Mouse (Mus musculus) hindbrain, embryonic 10.5 days (tissue): Measurements from ENCODE around the gene Chil3. TPM values are rescaled to one million over a fixed set of nuclear protein-coding genes. Genes with fewer than 3 reads are reported as not detected.
"Not testable (repeated sequence)": the region's sequence is repeated elsewhere in the genome, so short reads cannot be mapped to it uniquely, and the experiment has no call there.

Experiments
- DNase-seq: peaks from one replicate; pipeline ENCODE4 v3.0.0-alpha.2; 2017; ENCODE audit warnings: low spot score
- H3K27ac ChIP-seq: fragments of 300-500 bp; sonication (generic); 2 replicates; pipeline ENCODE4 v1.5.1; 2016; ENCODE audit warnings: mild to moderate bottlenecking, moderate library complexity
- H3K27me3 ChIP-seq: fragments of 300-500 bp; sonication (generic); 2 replicates; pipeline ENCODE4 v1.6.1; 2016; ENCODE audit warnings: mild to moderate bottlenecking; ENCODE audit not compliant: poor library complexity, insufficient read depth, severe bottlenecking
- H3K36me3 ChIP-seq: fragments of 300-500 bp; sonication (generic); 2 replicates; pipeline ENCODE4 v1.6.1; 2016; ENCODE audit warnings: mild to moderate bottlenecking, moderate library complexity
- H3K4me1 ChIP-seq: fragments of 300-500 bp; sonication (generic); replicated peaks from 2 replicates; pipeline ENCODE4 v1.6.1; 2016; ENCODE audit warnings: mild to moderate bottlenecking
- H3K4me3 ChIP-seq: fragments of 300-500 bp; sonication (generic); 2 replicates; pipeline ENCODE4 v1.5.1; 2016; ENCODE audit warnings: mild to moderate bottlenecking, moderate library complexity
- H3K9me3 ChIP-seq: fragments of 300-500 bp; sonication (generic); 2 replicates; pipeline ENCODE4 v1.6.1; 2016; ENCODE audit warnings: mild to moderate bottlenecking, moderate library complexity
- WGBS: fragments of 180-500 bp; shearing (Covaris S2); methylation state at CpG from one replicate; pipeline ENCODE4 v1.1.7; 2016; 5-methylcytosine and 5-hydroxymethylcytosine counted together
- polyA plus RNA-seq: library from polyadenylated mRNA; unstranded; fragments of >200 nt; fragmentation: Nextera tagmentation; extraction: Ambion mirVana; gene quantifications from 2 replicates; pipeline ENCODE4 v1.2.1, GENCODE M21; 2016

Chil3 gene
- polyA plus RNA-seq, result 0.14 TPM in 1 of 2 replicates, not detected in the other

GRCm38 (mm10) chr3:106167464-106167863 is at the start of gene Chil3:
Chil3 (minus strand) TSS chr3:106167564.
- Histone ChIP-seq H3K4me1 (no peaks in the 10 kb centered on the region), H3K4me3 (no peak within 1 kb of the TSS), H3K9me3 (peaks cover 6% of the 10 kb centered on the region; the same call in 1 of the 2 replicates), H3K27me3 (no peaks in the 10 kb centered on the region), H3K36me3 (no peaks in the 10 kb centered on the region), H3K27ac (no peak within 1 kb of the TSS)
- WGBS, result 83% methylated on average over 3 of the region's 3 CpGs
- DNase-seq, result no peak

- DNase-seq, H3K4me3 ChIP-seq, H3K27ac ChIP-seq, H3K36me3 ChIP-seq, H3K27me3 ChIP-seq, H3K4me1 ChIP-seq: not testable (repeated sequence)
- 71% methylated on average over 1 of the region's 1 CpGs for WGBS
- H3K9me3 ChIP-seq, result peaks cover 26% of the 10 kb centered on the region
Measured at GRCm38 (mm10) chr3:106198030-106198429, 30.7 kb upstream of the Chil3 start.

- not testable (repeated sequence) for H3K27me3 ChIP-seq, H3K4me3 ChIP-seq, H3K27ac ChIP-seq, DNase-seq, H3K36me3 ChIP-seq, H3K4me1 ChIP-seq
- H3K9me3 ChIP-seq, result peaks cover 29% of the 10 kb centered on the region
- 79% methylated on average over 2 of the region's 2 CpGs for WGBS
Measured at GRCm38 (mm10) chr3:106197246-106197645, 29.9 kb upstream of the Chil3 start.

GRCm38 (mm10) chr3:106196276-106196675 is 28.9 kb upstream of the Chil3 start:
- H3K27me3 ChIP-seq, result no peaks in the 10 kb centered on the region
- no peak overlapping the region for H3K4me3 ChIP-seq
- H3K27ac ChIP-seq, result no peak overlapping the region
- no peaks in the 10 kb centered on the region for H3K36me3 ChIP-seq
- DNase-seq, result no peak
- H3K9me3 ChIP-seq, result peaks cover 29% of the 10 kb centered on the region
- no peaks in the 10 kb centered on the region for H3K4me1 ChIP-seq

GRCm38 (mm10) chr3:106195486-106195885 is 28.1 kb upstream of the Chil3 start:
- 91% methylated on average over 12 of the region's 12 CpGs for WGBS
- Histone ChIP-seq H3K9me3 (peaks cover 29% of the 10 kb centered on the region), H3K36me3 (no peaks in the 10 kb centered on the region)

GRCm38 (mm10) chr3:106187991-106188390 is 20.6 kb upstream of the Chil3 start:
- peaks cover 48% of the 10 kb centered on the region for H3K9me3 ChIP-seq

More at GRCm38 (mm10) chr3:106195486-106195885, 28.1 kb upstream of the Chil3 start:
- no peaks in the 10 kb centered on the region for H3K27me3 ChIP-seq
- no peak for DNase-seq
- H3K4me1 ChIP-seq, result no peaks in the 10 kb centered on the region
- H3K27ac ChIP-seq, result no peak overlapping the region
- H3K4me3 ChIP-seq, result no peak overlapping the region

GRCm38 (mm10) chr3:106177509-106178189 is 10.3 kb upstream of the Chil3 start:
- DNase-seq, result no peak
- Histone ChIP-seq H3K27me3 (no peaks in the 10 kb centered on the region), H3K36me3 (no peaks in the 10 kb centered on the region), H3K4me3 (no peak overlapping the region), H3K27ac (no peak overlapping the region), H3K4me1 (no peaks in the 10 kb centered on the region), H3K9me3 (peaks cover 15% of the 10 kb centered on the region; the same call in 1 of the 2 replicates)
- WGBS, result 89% methylated on average over 13 of the region's 13 CpGs

More at GRCm38 (mm10) chr3:106187991-106188390, 20.6 kb upstream of the Chil3 start:
- no peaks in the 10 kb centered on the region for H3K36me3 ChIP-seq
- DNase-seq, result no peak
- no peak overlapping the region for H3K4me3 ChIP-seq
- H3K27ac ChIP-seq, result no peak overlapping the region
- whole genome bisulfite sequencing, result 83% methylated on average over 2 of the region's 2 CpGs
- no peaks in the 10 kb centered on the region for H3K4me1 ChIP-seq
- no peaks in the 10 kb centered on the region for H3K27me3 ChIP-seq

- DNase-seq, H3K4me1 ChIP-seq, H3K27me3 ChIP-seq, H3K36me3 ChIP-seq, H3K27ac ChIP-seq, H3K4me3 ChIP-seq: not testable (repeated sequence)
- H3K9me3 ChIP-seq, result peaks cover 11% of the 10 kb centered on the region; the same call in 1 of the 2 replicates
- WGBS, result 62% methylated on average over 2 of the region's 2 CpGs
Measured at GRCm38 (mm10) chr3:106174971-106175370, 7.6 kb upstream of the Chil3 start.

GRCm38 (mm10) chr3:106172506-106172905 is 5.1 kb upstream of the Chil3 start:
- not testable (repeated sequence) for H3K4me3 ChIP-seq, H3K27me3 ChIP-seq, H3K36me3 ChIP-seq, H3K9me3 ChIP-seq, H3K4me1 ChIP-seq, DNase-seq, H3K27ac ChIP-seq
- WGBS, result 77% methylated on average over 2 of the region's 2 CpGs

- H3K4me3 ChIP-seq, result no peak overlapping the region
- no peaks in the 10 kb centered on the region for H3K27me3 ChIP-seq
- no peaks in the 10 kb centered on the region for H3K36me3 ChIP-seq
- DNase-seq, result no peak
- H3K9me3 ChIP-seq, result peaks cover 8% of the 10 kb centered on the region; the same call in 1 of the 2 replicates
- H3K4me1 ChIP-seq, result no peaks in the 10 kb centered on the region
- no peak overlapping the region for H3K27ac ChIP-seq
- WGBS, result 84% methylated on average over 1 of the region's 1 CpGs
Measured at GRCm38 (mm10) chr3:106171135-106171731, 3.9 kb upstream of the Chil3 start.

GRCm38 (mm10) chr3:106170522-106171053 is 3.2 kb upstream of the Chil3 start:
- Histone ChIP-seq H3K27ac (no peak overlapping the region), H3K9me3 (peaks cover 8% of the 10 kb centered on the region; the same call in 1 of the 2 replicates), H3K27me3 (no peaks in the 10 kb centered on the region), H3K4me1 (no peaks in the 10 kb centered on the region), H3K36me3 (no peaks in the 10 kb centered on the region), H3K4me3 (no peak overlapping the region)
- no peak for DNase-seq
- 65% methylated on average over 1 of the region's 1 CpGs for WGBS

- Histone ChIP-seq H3K27ac (no peak overlapping the region), H3K4me1 (no peaks in the 10 kb centered on the region), H3K9me3 (peaks cover 2% of the 10 kb centered on the region; the same call in 1 of the 2 replicates), H3K36me3 (no peaks in the 10 kb centered on the region), H3K4me3 (no peak overlapping the region), H3K27me3 (no peaks in the 10 kb centered on the region)
- DNase-seq, result no peak
- 88% methylated on average over 2 of the region's 2 CpGs for WGBS
Measured at GRCm38 (mm10) chr3:106154413-106154812, 13.0 kb downstream of the Chil3 start.

- Histone ChIP-seq H3K36me3 (no peaks in the 10 kb centered on the region), H3K4me1 (no peaks in the 10 kb centered on the region), H3K27ac (no peak overlapping the region), H3K9me3 (peaks cover 26% of the 10 kb centered on the region), H3K4me3 (no peak overlapping the region), H3K27me3 (no peaks in the 10 kb centered on the region)
- no peak for DNase-seq
- 92% methylated on average over 10 of the region's 10 CpGs for WGBS
Measured at GRCm38 (mm10) chr3:106144081-106144480, 23.3 kb downstream of the Chil3 start.
